Mouse (Mus musculus): ENCODE data around the gene Rasgef1c.

Gene Rasgef1c

GRCm38 (mm10) chr11:49901659-49902458 lies at the start of gene Rasgef1c:
Gene Rasgef1c, plus strand, starts transcription at chr11:49901835.
- in situ Hi-C loops (cut with MboI; ENCODE audit: low sequenced_read_pairs): no loop called here

DNA sequence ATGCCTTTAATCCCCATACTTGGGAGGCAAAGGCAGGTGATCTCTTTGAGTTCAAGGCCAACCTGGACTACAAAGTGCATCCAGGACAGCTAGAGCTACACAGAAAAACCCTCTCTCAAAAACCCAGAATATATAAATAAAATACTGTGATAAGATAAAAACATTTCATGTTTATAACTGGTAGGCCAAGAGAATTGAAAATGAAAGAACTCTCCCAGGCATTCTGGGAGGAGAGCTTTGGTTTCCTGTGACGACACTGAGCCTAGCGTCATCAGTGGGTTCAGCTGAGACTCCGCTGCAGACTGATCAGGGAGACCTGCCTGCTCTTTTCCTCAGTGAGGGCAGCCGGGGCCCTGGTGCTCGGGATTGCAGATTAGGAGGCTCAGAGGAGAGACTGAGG lies 46.5 kb upstream of the Rasgef1c start:
- in situ Hi-C loops (cut with MboI; ENCODE audit: low sequenced_read_pairs): no loop called here

- in situ Hi-C loops (cut with MboI; ENCODE audit: low sequenced_read_pairs): loop anchor here (10.0 kb wide), 1 partner anchor 146 kb away; the partner anchor contains the start of gene Cnot6
Observed at GRCm38 (mm10) chr11:49861139-49861538, 40.5 kb upstream of the Rasgef1c start.

- in situ Hi-C loops (cut with MboI; ENCODE audit: low sequenced_read_pairs): loop anchor here (10.0 kb wide), 1 partner anchor 149 kb away; the partner anchor contains the start of gene Cnot6
Observed at GRCm38 (mm10) chr11:49863926-49864325, 37.7 kb upstream of the Rasgef1c start.

- in situ Hi-C loops (cut with MboI; ENCODE audit: low sequenced_read_pairs): loop anchor here (10.0 kb wide), 1 partner anchor 153 kb away; the partner anchor contains the start of gene Cnot6
Observed at GRCm38 (mm10) chr11:49867320-49867719, 34.3 kb upstream of the Rasgef1c start.

DNA sequence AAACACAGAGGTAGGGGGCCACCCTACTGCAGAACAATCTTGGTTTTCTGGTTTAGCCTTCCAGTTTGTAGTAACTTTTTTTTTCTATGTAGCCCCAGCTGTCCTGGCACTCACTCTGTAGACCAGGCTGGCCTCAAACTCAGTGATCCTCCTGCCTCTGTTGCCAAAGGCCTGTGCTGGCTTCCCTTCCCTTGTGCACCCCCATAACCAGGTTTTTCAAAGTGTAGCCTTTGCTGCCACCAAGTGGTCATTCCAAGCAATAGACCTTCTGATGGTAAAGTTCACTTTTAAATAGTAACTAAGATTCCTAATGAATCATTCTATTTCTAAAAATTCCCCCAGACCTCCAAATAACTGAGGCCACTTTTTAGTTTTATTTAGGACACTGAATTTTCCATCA lies 31.9 kb upstream of the Rasgef1c start:
- in situ Hi-C loops (cut with MboI; ENCODE audit: low sequenced_read_pairs): loop anchor here (10.0 kb wide), 1 partner anchor 155 kb away; the partner anchor contains the start of gene Cnot6

GRCm38 (mm10) chr11:49871914-49872313 lies 29.7 kb upstream of the Rasgef1c start:
- in situ Hi-C loops (cut with MboI; ENCODE audit: low sequenced_read_pairs): no loop called here

DNA sequence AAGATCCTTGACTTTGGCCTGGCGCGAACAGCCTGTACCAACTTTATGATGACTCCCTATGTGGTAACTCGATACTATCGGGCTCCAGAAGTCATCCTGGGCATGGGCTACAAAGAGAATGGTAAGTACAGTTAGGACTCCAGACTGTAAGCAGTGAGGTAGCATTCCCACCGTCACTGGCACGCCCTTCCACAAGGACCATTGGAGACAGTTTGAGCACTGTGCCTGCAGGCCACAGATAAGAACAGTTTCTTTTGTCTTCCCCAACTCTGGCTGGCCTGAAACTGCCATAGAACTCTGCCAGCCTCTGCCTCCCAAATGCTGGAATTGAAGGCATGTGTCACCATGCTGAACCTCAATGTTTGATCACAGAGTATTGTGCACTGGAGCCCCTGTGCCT lies 28.9 kb upstream of the Rasgef1c start:
- in situ Hi-C loops (cut with MboI; ENCODE audit: low sequenced_read_pairs): no loop called here

DNA sequence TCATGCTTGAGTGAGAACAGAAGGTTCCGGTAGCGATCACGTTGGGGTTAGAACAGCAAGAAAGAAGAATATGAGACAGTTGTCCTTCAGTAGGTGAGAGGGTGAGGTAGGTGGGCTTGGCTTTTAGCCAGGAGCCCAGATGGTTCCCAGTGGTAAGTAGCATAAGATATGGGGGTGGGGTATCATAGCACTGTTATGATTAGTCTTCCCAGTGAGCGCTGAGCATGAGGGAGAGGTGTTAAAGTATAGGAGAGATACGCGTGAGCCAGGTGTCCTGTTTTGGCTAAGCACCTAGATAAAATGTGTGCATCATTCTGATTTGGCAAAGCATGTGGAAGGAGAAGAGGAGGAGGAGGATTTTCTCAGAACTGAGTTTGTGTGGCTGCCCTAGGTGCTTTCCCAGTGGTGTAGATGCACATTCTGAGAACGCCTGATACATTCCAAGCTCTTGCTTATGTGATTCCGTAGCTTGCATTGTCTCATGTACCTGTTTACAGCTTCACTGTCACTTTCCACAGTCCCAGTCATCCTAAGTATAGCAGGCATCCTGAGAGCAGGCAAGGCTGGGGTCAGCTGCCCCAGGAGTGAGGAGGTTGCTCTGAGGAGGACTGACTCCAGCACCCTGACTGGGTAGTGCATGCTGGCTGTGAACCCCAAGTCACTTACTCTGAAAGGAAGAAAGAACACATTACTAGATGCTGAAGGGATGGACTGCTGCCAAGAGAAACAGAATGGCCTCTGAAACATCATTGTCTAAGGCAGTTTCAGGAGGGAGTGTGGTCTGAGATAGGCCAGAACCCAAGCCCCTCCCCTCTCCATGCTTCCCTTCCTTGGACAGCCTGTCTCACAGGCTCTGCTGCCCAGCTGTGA lies 24.5 kb upstream of the Rasgef1c start:
- in situ Hi-C loops (cut with MboI; ENCODE audit: low sequenced_read_pairs): no loop called here

DNA sequence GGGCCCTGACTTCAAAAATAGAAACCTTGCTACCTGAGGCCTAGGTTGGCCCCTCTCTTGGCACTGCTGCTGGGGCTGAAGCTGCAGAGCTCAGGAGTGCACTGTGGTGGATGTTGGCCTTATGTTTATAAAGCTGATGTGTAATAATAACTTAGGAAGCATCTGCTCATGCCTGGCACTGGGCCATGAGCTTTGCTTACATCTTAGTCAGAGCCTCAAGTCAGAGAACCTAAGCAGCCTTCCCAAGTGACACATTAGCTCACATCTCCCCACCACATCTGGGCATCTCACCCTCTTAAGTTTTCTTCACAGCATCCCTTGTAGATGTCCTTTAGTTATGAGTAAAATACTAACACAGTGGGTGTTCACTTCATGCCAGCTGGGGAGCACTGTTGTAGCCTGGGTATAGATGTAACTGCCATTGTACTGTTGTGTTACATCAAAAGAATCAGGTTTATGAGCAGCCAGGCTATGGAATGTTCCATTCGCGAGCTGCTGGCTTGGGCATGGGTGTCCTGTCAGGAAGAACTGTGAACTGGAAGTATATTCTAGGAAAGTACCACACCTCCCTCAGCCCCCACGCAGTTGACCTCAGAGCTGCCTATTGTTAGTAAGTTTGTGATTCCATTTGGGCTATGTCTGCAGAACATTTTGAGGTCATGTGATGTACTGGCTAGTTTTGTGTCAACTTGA lies 21.5 kb upstream of the Rasgef1c start:
- in situ Hi-C loops (cut with MboI; ENCODE audit: low sequenced_read_pairs): no loop called here

DNA sequence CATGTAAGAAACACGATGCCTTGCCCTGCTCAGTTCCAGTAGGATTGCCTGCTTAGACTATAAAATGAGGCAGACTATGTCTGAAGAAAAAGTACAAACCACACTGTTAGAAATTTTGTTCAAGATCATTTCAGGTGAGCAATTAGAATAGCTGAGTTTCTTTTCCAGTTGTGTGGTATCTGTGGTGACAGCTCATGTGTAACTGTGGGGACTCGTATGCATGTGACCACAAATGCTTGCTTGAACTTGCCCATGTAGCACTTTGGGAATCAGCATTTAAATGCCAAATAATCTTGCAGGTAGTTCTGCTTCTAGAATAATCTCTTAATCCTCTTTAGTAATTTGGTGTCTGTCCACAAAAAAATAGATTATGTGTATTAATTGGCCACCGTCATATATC lies 18.2 kb upstream of the Rasgef1c start:
- in situ Hi-C loops (cut with MboI; ENCODE audit: low sequenced_read_pairs): no loop called here

DNA sequence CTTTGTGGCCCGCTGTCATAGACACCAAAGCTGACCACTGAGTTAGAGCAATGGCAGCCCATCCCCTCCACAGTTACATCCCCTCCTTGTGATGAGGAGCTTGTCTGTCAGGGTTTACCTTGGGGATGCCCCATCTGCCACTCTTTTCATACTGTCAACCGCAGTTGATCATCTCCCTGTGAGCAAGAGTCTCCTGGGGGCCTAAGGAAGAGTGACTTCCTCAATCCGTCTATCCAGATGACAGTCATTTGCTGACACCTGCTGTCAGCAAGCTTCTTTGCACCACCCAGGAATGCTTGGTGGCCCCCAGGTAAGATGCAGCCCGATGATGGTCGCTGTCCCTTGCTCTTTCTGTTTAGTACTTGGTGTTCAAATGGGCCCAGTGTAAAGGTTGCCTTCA lies 13.2 kb upstream of the Rasgef1c start:
- in situ Hi-C loops (cut with MboI; ENCODE audit: low sequenced_read_pairs): no loop called here

GRCm38 (mm10) chr11:49891993-49892392 lies 9.6 kb upstream of the Rasgef1c start:
- in situ Hi-C loops (cut with MboI; ENCODE audit: low sequenced_read_pairs): no loop called here

- in situ Hi-C loops (cut with MboI; ENCODE audit: low sequenced_read_pairs): no loop called here
Observed at GRCm38 (mm10) chr11:49893806-49894205, 7.8 kb upstream of the Rasgef1c start.

DNA sequence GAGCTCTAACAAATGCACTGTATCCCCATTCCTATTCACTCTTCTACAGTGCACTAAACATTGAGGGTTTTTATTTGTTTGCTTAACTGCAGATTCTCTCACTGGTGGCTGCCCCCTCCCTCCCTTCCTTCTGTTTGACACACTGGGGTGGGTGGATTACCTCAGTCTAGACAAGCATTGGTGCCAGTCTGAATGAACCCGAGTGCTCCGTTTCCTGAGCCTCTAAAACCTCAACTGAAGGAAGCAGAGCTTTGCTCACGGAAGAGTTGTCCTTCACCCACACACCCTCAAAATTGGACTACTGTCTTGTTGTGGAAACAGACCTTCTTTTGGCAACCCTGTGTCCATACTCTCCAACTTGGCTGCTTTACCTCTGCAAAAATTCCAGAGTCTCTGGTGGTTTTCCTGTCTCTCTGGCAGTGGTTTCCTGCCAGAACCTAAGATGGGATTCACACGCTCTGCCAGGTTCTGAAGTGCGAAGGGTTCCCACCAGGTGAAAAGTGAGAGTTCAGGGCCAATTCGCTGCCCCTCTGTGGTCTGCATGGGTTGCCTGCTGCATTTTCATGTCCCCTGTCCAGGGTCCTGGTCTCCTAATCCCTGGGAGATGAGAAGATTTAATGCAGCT lies 5.6 kb upstream of the Rasgef1c start:
- in situ Hi-C loops (cut with MboI; ENCODE audit: low sequenced_read_pairs): no loop called here

GRCm38 (mm10) chr11:49900043-49900442 lies 1.6 kb upstream of the Rasgef1c start:
- in situ Hi-C loops (cut with MboI; ENCODE audit: low sequenced_read_pairs): no loop called here

DNA sequence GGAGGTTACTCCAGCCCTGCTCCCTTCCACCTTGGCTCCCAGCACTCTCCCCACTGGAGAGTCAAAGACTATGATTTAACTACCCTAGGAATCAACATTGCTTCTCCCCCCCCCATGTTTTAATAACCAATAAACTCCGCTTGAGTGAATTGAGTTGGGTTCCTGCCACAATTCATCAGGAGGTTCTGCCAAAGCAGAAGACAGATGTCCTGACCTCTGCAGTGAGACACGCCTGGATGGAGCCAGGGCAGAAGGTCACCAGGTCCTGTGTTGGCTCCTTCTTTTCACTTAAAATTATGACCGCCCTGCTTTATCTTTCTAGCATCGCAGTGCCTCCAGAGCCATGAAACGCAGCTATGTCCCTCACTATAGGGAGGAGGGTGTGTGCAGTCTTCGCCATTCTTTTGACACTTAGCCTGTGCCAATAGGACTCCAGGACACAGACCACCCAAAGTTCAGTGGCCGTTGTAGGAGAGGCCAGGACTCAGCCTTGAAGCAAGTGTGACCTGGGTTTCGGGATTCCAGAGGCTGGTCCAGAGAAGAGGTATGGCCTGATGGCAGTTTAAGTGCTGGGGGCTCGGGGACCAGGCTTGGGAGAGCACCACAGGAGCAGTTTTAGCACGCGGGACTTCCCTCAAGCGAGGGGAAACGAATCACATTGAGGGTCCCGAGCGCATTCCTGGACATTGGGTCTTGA lies 525 bp upstream of the Rasgef1c start:
- in situ Hi-C loops (cut with MboI; ENCODE audit: low sequenced_read_pairs): no loop called here

DNA sequence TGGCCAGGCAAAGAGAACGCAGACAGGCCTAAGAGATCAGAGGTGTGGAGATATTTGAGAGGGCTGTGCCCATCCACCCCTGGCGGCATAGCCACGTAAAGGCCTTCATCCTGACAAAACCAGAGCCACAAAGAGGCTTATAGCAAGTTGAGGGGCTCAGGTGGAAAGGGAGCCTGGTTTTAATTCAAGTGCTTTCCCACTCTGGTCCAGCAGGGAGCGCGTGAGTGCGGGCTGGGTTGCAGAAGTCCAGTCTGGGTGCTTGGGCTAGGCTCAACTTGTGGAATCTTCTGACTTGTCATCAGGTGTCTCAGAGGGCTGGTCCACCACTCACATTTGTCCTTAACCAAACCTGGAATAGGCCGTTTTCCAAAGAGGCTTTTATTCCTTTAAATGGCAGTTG lies 1.7 kb downstream of the Rasgef1c start:
- in situ Hi-C loops (cut with MboI; ENCODE audit: low sequenced_read_pairs): no loop called here

GRCm38 (mm10) chr11:49918521-49919180 lies 17.0 kb downstream of the Rasgef1c start:
- in situ Hi-C loops (cut with MboI; ENCODE audit: low sequenced_read_pairs): no loop called here

All from CH12F3 (cell line).